Mouse (Mus musculus) testis, adult 2 months (tissue): ENCODE results near the gene Olfr1066.

ENCODE experiments used
- CTCF ChIP-seq: fragments of 200-500 bp; IDR thresholded peaks from 2 replicates; pipeline ENCODE4 v1.5.1; 2012; ENCODE audit warnings: low read depth, mild to moderate bottlenecking, inconsistent platforms, low read length, moderate library complexity; ENCODE audit not compliant: control insufficient read depth, insufficient read depth, insufficient replicate concordance
- POLR2A ChIP-seq: fragments of 200-500 bp; IDR thresholded peaks from 2 replicates; pipeline ENCODE4 v1.6.1; 2012; ENCODE audit warnings: low read depth, mild to moderate bottlenecking, inconsistent platforms, low read length, moderate library complexity; ENCODE audit not compliant: control insufficient read depth

DNA sequence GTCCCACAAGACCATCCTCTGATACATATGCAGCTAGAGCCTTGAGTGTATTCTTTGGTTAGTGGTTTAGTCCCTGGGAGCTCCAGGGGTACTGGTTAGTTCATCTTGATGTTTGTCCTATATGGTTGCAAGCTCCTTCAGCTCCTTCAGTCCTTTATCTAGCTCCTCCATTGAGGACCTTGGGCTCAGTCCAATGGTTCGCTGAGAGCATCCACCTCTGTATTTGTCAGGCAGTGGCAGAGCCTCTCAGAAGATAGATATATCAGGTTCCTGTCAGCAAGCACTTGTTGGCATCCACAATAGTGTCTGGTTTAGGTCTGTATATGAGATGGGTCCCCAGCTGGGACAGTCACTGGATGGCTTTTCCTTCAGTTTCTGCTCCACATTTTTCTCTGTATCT, 4.4 kb upstream of the Olfr1066 start:
- no peak for TF ChIP-seq POLR2A
- TF ChIP-seq CTCF, result no peak
